In the genomic region with DNA sequence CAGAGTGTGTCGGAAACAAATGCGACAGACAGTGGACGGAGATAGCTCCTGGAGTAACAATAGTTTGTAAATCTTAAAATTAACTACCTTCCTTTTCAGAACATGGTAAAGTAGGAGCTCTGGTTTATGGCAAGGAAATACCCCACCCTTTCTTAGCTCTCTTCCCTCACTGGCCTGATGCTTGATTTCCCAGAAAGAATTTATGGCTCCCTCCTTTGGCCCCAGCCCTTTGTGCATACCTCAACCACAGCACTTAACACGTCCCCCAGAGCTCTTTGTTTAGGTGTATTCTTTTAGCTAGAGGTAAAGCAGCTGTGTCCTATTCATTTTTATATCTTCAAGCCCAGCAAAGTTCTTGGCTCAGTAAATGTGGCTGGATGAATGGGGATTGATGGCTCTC, we compare ENCODE assay signal across 12 mouse cellular contexts. TPM values are rescaled to one million over a fixed set of nuclear protein-coding genes. Genes with fewer than 3 reads are reported as not detected.
DNase-seq lines count a peak whose midpoint lies in the region; ATAC-seq lines count a peak whose summit lies in the region.
"Had no signal": no experiment of that assay in that cellular context is flagged by ENCODE, and none has a peak within 500 bp of the region (broad histone marks: within the 10 kb centered on the region; RNA-seq: fewer than 3 reads in every experiment).

No protein-coding gene starts in this region.

- peak overlapping the region; percentile 60 for H3K27ac ChIP-seq in hindbrain, embryonic 12.5 days
- H3K27ac ChIP-seq in hindbrain, embryonic 16.5 days (ENCODE audit: low read depth, low read length) = no peak overlapping the region
- peak overlapping the region; percentile 30; the same call in 1 of the 2 replicates for H3K27ac ChIP-seq in forebrain, embryonic 16.5 days (ENCODE audit: low read length)

- H3K9ac ChIP-seq in hindbrain, embryonic 12.5 days = no peak overlapping the region
- H3K9ac ChIP-seq in hindbrain, embryonic 16.5 days (ENCODE audit: low read depth, low read length) = no peak overlapping the region
- H3K9ac ChIP-seq in forebrain, embryonic 16.5 days (replicated peaks; ENCODE audit: low read depth, low read length) = no peak overlapping the region
- H3K9ac ChIP-seq: embryonic facial prominence, embryonic 12.5 days had no signal

- H3K36me3 ChIP-seq in hindbrain, embryonic 12.5 days = no peaks in the 10 kb centered on the region
- H3K36me3 ChIP-seq in hindbrain, embryonic 16.5 days (ENCODE audit: control insufficient read depth, insufficient read depth, low read length) = no peaks in the 10 kb centered on the region
- no peaks in the 10 kb centered on the region for H3K36me3 ChIP-seq in forebrain, embryonic 16.5 days (ENCODE audit: control insufficient read depth, insufficient read depth)
- H3K36me3 ChIP-seq: embryonic facial prominence, embryonic 12.5 days had no signal

- peaks cover 40% of the 10 kb centered on the region for H3K4me1 ChIP-seq in hindbrain, embryonic 12.5 days
- H3K4me1 ChIP-seq in hindbrain, embryonic 16.5 days (ENCODE audit: control insufficient read depth, insufficient read depth, low read depth, low read length) = peaks cover 5% of the 10 kb centered on the region; the same call in 1 of the 2 replicates
- H3K4me1 ChIP-seq in forebrain, embryonic 16.5 days (replicated peaks; ENCODE audit: control insufficient read depth, insufficient read depth, low read length) = peaks cover 11% of the 10 kb centered on the region

- H3K9me3 ChIP-seq in hindbrain, embryonic 12.5 days (replicated peaks) = no peaks in the 10 kb centered on the region
- H3K9me3 ChIP-seq in hindbrain, embryonic 16.5 days (ENCODE audit: control insufficient read depth, low read length) = no peaks in the 10 kb centered on the region
- H3K9me3 ChIP-seq in forebrain, embryonic 16.5 days (ENCODE audit: control insufficient read depth, low read length) = no peaks in the 10 kb centered on the region
- H3K9me3 ChIP-seq: embryonic facial prominence, embryonic 12.5 days had no signal

- H3K27me3 ChIP-seq in hindbrain, embryonic 12.5 days = no peaks in the 10 kb centered on the region
- H3K27me3 ChIP-seq in hindbrain, embryonic 16.5 days (replicated peaks; ENCODE audit: control insufficient read depth, insufficient read depth, low read length) = no peaks in the 10 kb centered on the region
- no peaks in the 10 kb centered on the region for H3K27me3 ChIP-seq in forebrain, embryonic 16.5 days (replicated peaks; ENCODE audit: control insufficient read depth, insufficient read depth, low read length)
- H3K27me3 ChIP-seq: embryonic facial prominence, embryonic 12.5 days had no signal

- no peak overlapping the region for H3K4me3 ChIP-seq in hindbrain, embryonic 12.5 days
- no peak overlapping the region for H3K4me3 ChIP-seq in hindbrain, embryonic 16.5 days (ENCODE audit: low read length)
- no peak overlapping the region for H3K4me3 ChIP-seq in forebrain, embryonic 16.5 days (replicated peaks; ENCODE audit: low read length)
- H3K4me3 ChIP-seq: embryonic facial prominence, embryonic 12.5 days had no signal

- DNase-seq in ES-CJ7 (ENCODE audit: low read depth, low spot score) (peak; percentile 35), ZHBTc4 (ENCODE audit: low read depth, low spot score) (peak; percentile 72)
- DNase-seq in cerebellum, adult 11 months = no peak
- DNase-seq: adrenal gland, postnatal 25 days; cerebellum, adult 18-20 months; kidney, postnatal 14 days had no signal

- WGBS in hindbrain, embryonic 12.5 days = 28% methylated on average over 4 of the region's 4 CpGs
- WGBS in hindbrain, embryonic 16.5 days = 29% methylated on average over 4 of the region's 4 CpGs
- 16% methylated on average over 4 of the region's 4 CpGs for WGBS in forebrain, embryonic 16.5 days

- H3K4me2 ChIP-seq in hindbrain, embryonic 12.5 days (replicated peaks) = no peak overlapping the region
- no peak overlapping the region for H3K4me2 ChIP-seq in hindbrain, embryonic 16.5 days (ENCODE audit: low read length)
- H3K4me2 ChIP-seq in forebrain, embryonic 16.5 days (ENCODE audit: low read length) = no peak overlapping the region
- H3K4me2 ChIP-seq: embryonic facial prominence, embryonic 12.5 days had no signal

- no peak for ATAC-seq in hindbrain, embryonic 12.5 days (ENCODE audit: low FRiP score)
- no peak for ATAC-seq in hindbrain, embryonic 16.5 days
- ATAC-seq in forebrain, embryonic 16.5 days = no peak
- ATAC-seq in erythroid progenitor cell, adult 5-6 weeks (replicated peaks; ENCODE audit: low FRiP score, poor library complexity, severe bottlenecking) = no peak
- ATAC-seq: lung, postnatal 0 days had no signal

RNA-seq across cellular contexts. Expression of gene Plagl1, which starts 48.5 kb away (rescaled TPM):
- polyA plus RNA-seq in hindbrain, embryonic 12.5 days (2016; fragmentation: Nextera tagmentation; extraction: Ambion mirVana) = 60.3 and 80.0 TPM in 2 replicates
- polyA plus RNA-seq in hindbrain, embryonic 16.5 days (2015; fragmentation: Nextera tagmentation; extraction: Ambion mirVana) = 25.4 and 34.5 TPM in 2 replicates
- polyA plus RNA-seq in forebrain, embryonic 16.5 days (2015; fragmentation: Nextera tagmentation; extraction: Ambion mirVana) = 38.6 and 42.3 TPM in 2 replicates
- total RNA-seq in erythroid progenitor cell, adult 5-6 weeks (2015; ENCODE audit: low replicate concordance) = not detected in 2 replicates
- total RNA-seq in erythroid progenitor cell, adult 5-6 weeks (2017; ENCODE audit: low replicate concordance) = not detected in 2 replicates
